Mouse (Mus musculus) heart, postnatal 0 days (tissue): ENCODE data around the gene Map7d3. TPM values are rescaled to one million over a fixed set of nuclear protein-coding genes. Genes with fewer than 3 reads are reported as not detected.

ENCODE experiments used
- ATAC-seq: fragments of 200-750 bp; cut with Nextera tagmentation; 2 replicates; pipeline ENCODE4 v1.8.0; 2017; ENCODE audit warnings: low read depth, moderate number of reproducible peaks, moderate library complexity; ENCODE audit not compliant: insufficient read depth
- DNase-seq: peaks from one replicate; pipeline ENCODE4 v3.0.0-alpha.2; 2016; ENCODE audit warnings: low spot score
- H3K27ac ChIP-seq: fragments of 300-500 bp; sonication (generic); 2 replicates; pipeline ENCODE4 v1.5.1; 2014; ENCODE audit warnings: low read depth, mild to moderate bottlenecking
- H3K27me3 ChIP-seq: fragments of 300-500 bp; sonication (generic); 2 replicates; pipeline ENCODE4 v1.6.1; 2014; ENCODE audit warnings: low read length, mixed read lengths; ENCODE audit not compliant: control insufficient read depth, insufficient read depth
- H3K36me3 ChIP-seq: fragments of 300-500 bp; sonication (generic); replicated peaks from 2 replicates; pipeline ENCODE4 v1.6.1; 2014; ENCODE audit warnings: low read length, mixed read lengths; ENCODE audit not compliant: control insufficient read depth, insufficient read depth
- H3K4me1 ChIP-seq: fragments of 300-500 bp; sonication (generic); 2 replicates; pipeline ENCODE4 v1.6.1; 2014; ENCODE audit warnings: antibody characterized with exemption; ENCODE audit not compliant: control insufficient read depth, insufficient read depth
- H3K4me2 ChIP-seq: fragments of 300-500 bp; sonication (generic); 2 replicates; pipeline ENCODE4 v1.6.1; 2014; ENCODE audit warnings: low read depth, mild to moderate bottlenecking, low read length, moderate library complexity
- H3K4me3 ChIP-seq: fragments of 300-500 bp; sonication (generic); 2 replicates; pipeline ENCODE4 v1.5.1; 2014; ENCODE audit warnings: low read depth, low read length
- H3K9ac ChIP-seq: fragments of 300-500 bp; sonication (generic); replicated peaks from 2 replicates; pipeline ENCODE4 v1.6.1; 2014; ENCODE audit warnings: low read depth, low read length, mixed read lengths
- H3K9me3 ChIP-seq: fragments of 300-500 bp; sonication (generic); replicated peaks from 2 replicates; pipeline ENCODE4 v1.6.1; 2016; ENCODE audit warnings: low read length; ENCODE audit not compliant: control insufficient read depth
- CTCF ChIP-seq: IDR thresholded peaks from 2 replicates; pipeline ENCODE4 v1.5.1; 2016; ENCODE audit warnings: antibody characterized with exemption, control low read depth, low read depth
- EP300 ChIP-seq: IDR thresholded peaks from 2 replicates; pipeline ENCODE4 v1.6.1; 2016; ENCODE audit warnings: antibody characterized with exemption, low read depth
- WGBS: fragments of 180-500 bp; shearing (Covaris S2); extraction: QIAGEN DNeasy Blood & Tissue Kit; methylation state at CpG from one replicate; pipeline ENCODE4 v1.1.7; 2014; 5-methylcytosine and 5-hydroxymethylcytosine counted together
- polyA plus RNA-seq: library from polyadenylated mRNA; unstranded; fragments of >200 nt; fragmentation: Nextera tagmentation; extraction: Ambion mirVana; gene quantifications from 2 replicates; pipeline ENCODE4 v1.2.1, GENCODE M21; 2015
- total RNA-seq: library from RNA; depleted of rRNA; stranded (reverse); fragments of >200 nt; gene quantifications from 2 replicates; pipeline ENCODE4 v1.2.3, GENCODE M21; 2014; ENCODE audit warnings: low replicate concordance

Gene Map7d3
- total and polyA plus RNA-seq, 2 experiments from 2014 or later = 3.0 TPM; not detected in 1

DNA sequence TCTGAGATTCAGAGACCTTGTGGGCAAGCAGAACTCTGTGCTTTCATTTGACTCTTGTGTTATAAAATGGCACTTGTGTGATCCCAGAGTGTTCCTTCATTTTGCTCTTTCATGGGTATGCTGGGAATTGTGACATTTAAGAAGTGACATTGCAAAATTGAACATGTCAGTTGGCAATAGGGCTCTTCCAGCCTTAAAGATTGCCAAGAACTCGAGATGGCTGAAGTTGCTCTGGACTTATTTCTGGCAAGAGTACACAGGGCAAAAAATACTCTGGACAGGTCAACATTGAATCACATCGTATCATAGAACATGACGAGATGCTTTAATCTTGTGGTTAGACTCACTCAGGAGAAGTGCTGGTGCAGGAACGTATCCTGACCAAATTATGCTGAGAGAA, 48.8 kb downstream of the Map7d3 start:
- Histone ChIP-seq H3K27me3 (no peaks in the 10 kb centered on the region), H3K27ac (no peak overlapping the region), H3K4me1 (no peaks in the 10 kb centered on the region), H3K4me2 (no peak overlapping the region), H3K4me3 (no peak overlapping the region), H3K9ac (no peak overlapping the region), H3K9me3 (no peaks in the 10 kb centered on the region), H3K36me3 (no peaks in the 10 kb centered on the region)
- no peak for ATAC-seq
- 48% methylated on average over 4 of the region's 4 CpGs for WGBS
- TF ChIP-seq CTCF (no peak), EP300 (no peak)
- DNase-seq = no peak

DNA sequence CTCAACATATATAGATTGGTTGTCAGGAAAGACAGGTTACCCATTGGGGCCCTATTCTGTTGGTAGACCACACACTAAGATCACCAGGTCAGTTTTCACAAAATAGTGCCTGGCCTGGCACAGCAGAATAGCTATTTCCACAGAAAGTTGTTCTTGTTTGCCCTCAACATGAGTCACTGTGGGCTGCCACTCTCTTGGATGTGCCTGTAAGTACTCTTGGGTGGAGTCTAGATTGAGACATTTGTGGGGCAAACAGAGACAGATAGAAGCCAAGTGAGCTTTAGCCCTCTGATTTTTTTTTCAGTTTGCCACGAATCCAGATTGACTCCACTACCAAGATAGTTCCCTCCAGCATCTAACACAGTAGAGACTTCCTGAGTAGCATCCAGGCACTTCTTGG, 50.4 kb downstream of the Map7d3 start:
- Histone ChIP-seq H3K27me3 (no peaks in the 10 kb centered on the region), H3K4me1 (no peaks in the 10 kb centered on the region), H3K9ac (no peak overlapping the region), H3K27ac (no peak overlapping the region), H3K36me3 (no peaks in the 10 kb centered on the region), H3K4me2 (no peak overlapping the region), H3K9me3 (no peaks in the 10 kb centered on the region), H3K4me3 (no peak overlapping the region)
- WGBS = 66% methylated on average over 1 of the region's 1 CpGs
- ATAC-seq = no peak
- no peak for DNase-seq
- no peak for TF ChIP-seq EP300
- TF ChIP-seq CTCF = no peak

DNA sequence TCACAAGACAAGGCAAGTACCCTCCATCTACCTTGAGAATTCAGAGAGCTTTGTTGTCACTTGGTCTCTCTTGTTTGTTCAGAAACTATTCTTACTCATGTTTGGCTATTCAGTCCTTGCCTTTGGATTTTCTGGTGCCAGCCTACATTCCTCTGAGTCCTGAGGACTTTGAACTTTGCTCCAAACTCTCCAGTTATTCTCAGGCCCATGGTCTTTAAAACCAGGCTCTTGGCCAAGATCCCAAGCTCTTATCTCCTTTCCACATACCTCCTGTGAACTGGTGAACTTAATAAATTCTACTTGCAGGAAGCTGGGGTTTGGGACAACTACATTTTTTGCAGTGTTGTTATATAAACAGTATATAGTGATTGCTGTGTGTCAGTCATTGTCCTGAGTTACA, 52.3 kb downstream of the Map7d3 start:
- H3K4me1 ChIP-seq = no peaks in the 10 kb centered on the region
- H3K4me3 ChIP-seq = no peak overlapping the region
- no peaks in the 10 kb centered on the region for H3K27me3 ChIP-seq
- peak overlapping the region; percentile 49 for H3K27ac ChIP-seq
- no peak overlapping the region for H3K9ac ChIP-seq
- TF ChIP-seq EP300 (no peak), CTCF (no peak)
- H3K4me2 ChIP-seq = no peak overlapping the region
- no peaks in the 10 kb centered on the region for H3K36me3 ChIP-seq
- no peaks in the 10 kb centered on the region for H3K9me3 ChIP-seq
- ATAC-seq (peak; percentile 69), DNase-seq (peak; percentile 39)

DNA sequence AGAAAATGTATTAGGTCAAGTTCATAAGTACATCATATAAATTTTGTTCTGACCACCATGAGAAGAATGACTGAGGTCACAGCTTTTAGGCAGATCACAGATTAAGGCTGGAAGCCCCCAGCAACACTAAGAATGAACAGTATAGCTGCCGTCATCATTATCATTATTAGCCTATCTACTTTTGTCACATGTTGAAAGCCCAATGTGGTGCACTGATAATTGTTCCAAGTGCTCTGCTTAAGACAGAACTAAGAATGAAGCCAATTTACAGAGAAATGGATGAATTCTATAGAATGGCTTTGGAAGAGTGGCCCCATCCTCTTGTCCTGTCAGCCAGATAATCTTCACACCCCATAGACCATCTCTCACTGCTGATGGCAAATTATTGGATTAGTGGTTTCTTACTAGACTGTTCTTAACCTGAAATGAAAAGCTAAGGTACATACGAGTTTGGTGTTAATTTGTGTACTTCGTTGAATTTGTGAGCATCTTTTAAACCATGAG, 61.8 kb downstream of the Map7d3 start:
- 67% methylated on average over 3 of the region's 3 CpGs for WGBS
- ATAC-seq (no peak), DNase-seq (no peak)
- H3K4me1 ChIP-seq = no peaks in the 10 kb centered on the region; the same call in 1 of the 2 replicates
- H3K9ac ChIP-seq = no peak overlapping the region
- H3K27ac ChIP-seq = no peak overlapping the region
- no peaks in the 10 kb centered on the region for H3K9me3 ChIP-seq
- H3K4me2 ChIP-seq = no peak overlapping the region
- no peaks in the 10 kb centered on the region for H3K36me3 ChIP-seq
- H3K27me3 ChIP-seq = no peaks in the 10 kb centered on the region
- no peak overlapping the region for H3K4me3 ChIP-seq
- TF ChIP-seq EP300 = no peak
- TF ChIP-seq CTCF = no peak

DNA sequence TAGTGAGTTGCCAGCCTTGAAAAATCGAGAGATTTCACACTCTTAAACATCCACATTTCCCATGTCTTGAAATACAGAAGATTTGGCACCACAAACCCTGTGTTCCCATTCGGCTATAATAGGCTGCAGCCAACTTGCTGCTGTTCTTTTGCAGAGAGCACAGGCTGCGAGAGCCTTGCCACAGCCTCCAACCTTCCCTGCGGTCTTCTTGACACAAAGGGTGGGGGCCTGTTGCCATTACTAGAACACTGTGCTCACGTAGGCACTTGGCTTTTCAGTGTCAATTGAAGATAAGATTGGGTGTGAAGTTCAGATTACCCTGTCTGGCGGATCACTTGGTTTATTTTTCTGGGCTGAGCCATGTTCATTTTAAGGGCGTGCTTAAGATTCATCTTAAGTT, 65.8 kb downstream of the Map7d3 start:
- DNase-seq = no peak
- Histone ChIP-seq H3K4me3 (no peak overlapping the region), H3K4me1 (peaks cover 4% of the 10 kb centered on the region), H3K27me3 (no peaks in the 10 kb centered on the region), H3K9ac (no peak overlapping the region), H3K9me3 (no peaks in the 10 kb centered on the region), H3K4me2 (no peak overlapping the region), H3K36me3 (no peaks in the 10 kb centered on the region), H3K27ac (no peak overlapping the region)
- 44% methylated on average over 7 of the region's 7 CpGs for WGBS
- no peak for TF ChIP-seq EP300
- TF ChIP-seq CTCF = no peak
- ATAC-seq = no peak

DNA sequence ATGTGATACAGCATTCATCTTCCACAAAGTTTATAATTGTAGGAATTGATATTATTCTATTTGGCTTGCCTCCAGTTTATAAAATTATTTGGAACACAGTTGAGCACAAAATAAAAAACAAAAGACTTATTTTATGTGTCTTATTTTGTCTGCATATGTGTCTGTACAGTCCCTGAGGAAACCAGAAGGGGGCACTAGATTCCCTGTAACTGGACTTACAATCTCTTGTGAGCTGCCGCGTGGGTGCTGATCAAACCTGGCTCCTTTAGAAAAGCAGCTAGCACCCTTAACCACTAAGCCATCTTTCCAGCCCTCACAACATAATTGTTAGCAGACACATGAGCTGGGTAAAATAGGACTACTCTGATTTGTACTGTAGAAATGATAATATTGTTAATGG, 66.5 kb downstream of the Map7d3 start:
- DNase-seq = no peak
- ATAC-seq = 0 out of 2 replicates have a peak, but pooled peaks have one; percentile 44
- H3K4me2 ChIP-seq = no peak overlapping the region
- no peaks in the 10 kb centered on the region for H3K36me3 ChIP-seq
- no peak overlapping the region for H3K27ac ChIP-seq
- peaks cover 4% of the 10 kb centered on the region for H3K4me1 ChIP-seq
- H3K9me3 ChIP-seq = no peaks in the 10 kb centered on the region
- H3K4me3 ChIP-seq = no peak overlapping the region
- WGBS = 8% methylated on average over 2 of the region's 2 CpGs
- H3K27me3 ChIP-seq = no peaks in the 10 kb centered on the region
- no peak overlapping the region for H3K9ac ChIP-seq
- TF ChIP-seq EP300 (no peak), CTCF (peak; percentile 55)
